Mouse (Mus musculus) midbrain, embryonic 14.5 days (tissue): ENCODE measurements around the gene Mapkbp1. TPM values are rescaled to one million over a fixed set of nuclear protein-coding genes. Genes with fewer than 3 reads are reported as not detected.
A peak's percentile ranks its signal among the peaks of the same experiment; 100 is the strongest.

Source experiments
- ATAC-seq: fragments of 200-750 bp; cut with Nextera tagmentation; 2 replicates; pipeline ENCODE4 v1.8.0; 2017; ENCODE audit warnings: moderate number of reproducible peaks, moderate library complexity; ENCODE audit not compliant: low FRiP score, low TSS enrichment
- DNase-seq: peaks from one replicate; pipeline ENCODE4 v3.0.0-alpha.2; 2015
- H3K27ac ChIP-seq: fragments of 300-500 bp; sonication (generic); replicated peaks from 2 replicates; pipeline ENCODE4 v1.5.1; 2014; ENCODE audit warnings: mild to moderate bottlenecking, low read depth, low read length, moderate library complexity
- H3K27me3 ChIP-seq: fragments of 300-500 bp; sonication (generic); 2 replicates; pipeline ENCODE4 v1.6.1; 2014; ENCODE audit warnings: low read length, control low read depth, mixed read lengths; ENCODE audit not compliant: control insufficient read depth, insufficient read depth
- H3K36me3 ChIP-seq: fragments of 300-500 bp; sonication (generic); 2 replicates; pipeline ENCODE4 v1.6.1; 2014; ENCODE audit warnings: low read length, control low read depth; ENCODE audit not compliant: control insufficient read depth, insufficient read depth
- H3K4me1 ChIP-seq: fragments of 300-500 bp; sonication (generic); 2 replicates; pipeline ENCODE4 v1.6.1; 2014; ENCODE audit warnings: mild to moderate bottlenecking, antibody characterized with exemption, low read length, control low read depth; ENCODE audit not compliant: control insufficient read depth, insufficient read depth
- H3K4me2 ChIP-seq: fragments of 300-500 bp; sonication (generic); 2 replicates; pipeline ENCODE4 v1.6.1; 2014; ENCODE audit warnings: mild to moderate bottlenecking, low read length, moderate library complexity
- H3K4me3 ChIP-seq: fragments of 300-500 bp; sonication (generic); replicated peaks from 2 replicates; pipeline ENCODE4 v1.5.1; 2014; ENCODE audit warnings: low read depth, low read length
- H3K9ac ChIP-seq: fragments of 300-500 bp; sonication (generic); replicated peaks from 2 replicates; pipeline ENCODE4 v1.6.1; 2014; ENCODE audit warnings: mild to moderate bottlenecking, low read length, moderate library complexity
- H3K9me3 ChIP-seq: fragments of 300-500 bp; sonication (generic); 2 replicates; pipeline ENCODE4 v1.6.1; 2016; ENCODE audit warnings: low read length, control low read depth, mixed read lengths; ENCODE audit not compliant: control insufficient read depth
- WGBS: fragments of 180-500 bp; shearing (Covaris S2); extraction: QIAGEN DNeasy Blood & Tissue Kit; methylation state at CpG from one replicate; pipeline ENCODE4 v1.1.7; 2014; 5-methylcytosine and 5-hydroxymethylcytosine counted together
- polyA plus RNA-seq: library from polyadenylated mRNA; unstranded; fragments of >200 nt; fragmentation: Nextera tagmentation; extraction: Ambion mirVana; gene quantifications from 2 replicates; pipeline ENCODE4 v1.2.1, GENCODE M21; 2014

The Mapkbp1 gene
- polyA plus RNA-seq, 1 experiment from 2014 or later: 8.1 TPM

GRCm38 (mm10) chr2:120013831-120014486, 41.5 kb downstream of the Mapkbp1 start:
- Histone ChIP-seq H3K4me1 (no peaks in the 10 kb centered on the region), H3K4me3 (no peak overlapping the region), H3K9ac (no peak overlapping the region), H3K27me3 (no peaks in the 10 kb centered on the region), H3K9me3 (no peaks in the 10 kb centered on the region), H3K4me2 (no peak overlapping the region), H3K27ac (no peak overlapping the region), H3K36me3 (peaks cover 49% of the 10 kb centered on the region)
- DNase-seq: no peak
- 97% methylated on average over 2 of the region's 2 CpGs for WGBS
- ATAC-seq: no peak

DNA sequence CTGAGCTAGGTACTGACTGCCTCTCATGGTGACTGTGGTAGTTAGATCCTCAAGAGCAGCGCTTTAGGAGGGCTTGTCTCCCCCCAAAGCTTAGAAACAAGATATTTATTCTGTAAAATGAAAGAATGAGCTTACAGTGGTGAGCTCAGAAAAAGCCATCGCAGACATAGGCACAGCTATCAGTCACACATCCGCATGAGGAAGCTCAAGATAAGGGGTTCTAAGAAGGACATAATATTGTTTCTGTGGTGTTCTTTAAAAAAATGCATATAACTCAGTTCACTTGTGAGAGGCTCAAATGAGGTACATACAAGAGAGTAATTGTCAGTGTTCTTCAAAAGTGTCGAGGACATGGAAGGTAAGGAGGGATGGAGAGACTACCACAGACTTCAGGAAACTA, 43.4 kb downstream of the Mapkbp1 start:
- ATAC-seq (no peak), DNase-seq (no peak)
- WGBS: 96% methylated on average over 4 of the region's 4 CpGs
- no peak overlapping the region for H3K27ac ChIP-seq
- H3K4me2 ChIP-seq: no peak overlapping the region
- H3K9me3 ChIP-seq: no peaks in the 10 kb centered on the region
- no peak overlapping the region for H3K9ac ChIP-seq
- H3K27me3 ChIP-seq: no peaks in the 10 kb centered on the region
- no peak overlapping the region for H3K4me3 ChIP-seq
- H3K36me3 ChIP-seq: peaks cover 68% of the 10 kb centered on the region
- no peaks in the 10 kb centered on the region for H3K4me1 ChIP-seq

- Histone ChIP-seq H3K27me3 (no peaks in the 10 kb centered on the region), H3K36me3 (peaks cover 83% of the 10 kb centered on the region), H3K4me2 (no peak overlapping the region), H3K9me3 (no peaks in the 10 kb centered on the region), H3K4me1 (no peaks in the 10 kb centered on the region), H3K9ac (no peak overlapping the region), H3K27ac (no peak overlapping the region), H3K4me3 (no peak overlapping the region)
- 92% methylated on average over 12 of the region's 12 CpGs for WGBS
- DNase-seq (no peak), ATAC-seq (no peak)
Measured at GRCm38 (mm10) chr2:120017599-120017998, 45.1 kb downstream of the Mapkbp1 start.

GRCm38 (mm10) chr2:120024337-120024736, 51.8 kb downstream of the Mapkbp1 start:
- Histone ChIP-seq H3K4me1 (peaks cover 15% of the 10 kb centered on the region), H3K36me3 (peaks cover 65% of the 10 kb centered on the region), H3K27me3 (no peaks in the 10 kb centered on the region), H3K4me2 (no peak overlapping the region), H3K4me3 (no peak overlapping the region), H3K9me3 (no peaks in the 10 kb centered on the region), H3K9ac (no peak overlapping the region), H3K27ac (0 out of 2 replicates have a peak overlapping the region, but pooled peaks have one; percentile 32)
- no peak for DNase-seq
- no peak for ATAC-seq
- WGBS: 93% methylated on average over 5 of the region's 5 CpGs

GRCm38 (mm10) chr2:120026984-120027949, 54.8 kb downstream of the Mapkbp1 start, which contains the start of the genes Jmjd7 and Gm28042:
Gene Jmjd7 (plus strand): TSS chr2:120027483.
Gene Gm28042 (plus strand): TSS chr2:120027493.
- peak within 1 kb of the TSS; percentile 65 for H3K4me3 ChIP-seq
- ATAC-seq (peak; percentile 86), DNase-seq (peak; percentile 94)
- peak within 1 kb of the TSS; percentile 64 for H3K4me2 ChIP-seq
- peaks cover 60% of the 10 kb centered on the region for H3K36me3 ChIP-seq
- no peaks in the 10 kb centered on the region for H3K27me3 ChIP-seq
- 5% methylated on average over 50 of the region's 50 CpGs for WGBS
- H3K27ac ChIP-seq: peak within 1 kb of the TSS; percentile 88
- no peaks in the 10 kb centered on the region for H3K9me3 ChIP-seq
- H3K9ac ChIP-seq: peak within 1 kb of the TSS; percentile 77
- peaks cover 15% of the 10 kb centered on the region for H3K4me1 ChIP-seq

- H3K9me3 ChIP-seq: no peaks in the 10 kb centered on the region
- peak overlapping the region; percentile 65 for H3K4me3 ChIP-seq
- WGBS: 45% methylated on average over 3 of the region's 3 CpGs
- H3K27ac ChIP-seq: peak overlapping the region; percentile 88
- peaks cover 15% of the 10 kb centered on the region for H3K4me1 ChIP-seq
- no peaks in the 10 kb centered on the region for H3K27me3 ChIP-seq
- H3K36me3 ChIP-seq: peaks cover 60% of the 10 kb centered on the region
- DNase-seq: peak; percentile 42
- H3K9ac ChIP-seq: peak overlapping the region; percentile 77
- peak overlapping the region; percentile 64 for H3K4me2 ChIP-seq
- peak; percentile 24; the same call in 1 of the 2 replicates for ATAC-seq
Measured at GRCm38 (mm10) chr2:120027950-120028331, 55.4 kb downstream of the Mapkbp1 start.

- no peaks in the 10 kb centered on the region for H3K27me3 ChIP-seq
- H3K4me2 ChIP-seq: no peak overlapping the region
- H3K27ac ChIP-seq: no peak overlapping the region
- no peak overlapping the region for H3K9ac ChIP-seq
- H3K4me1 ChIP-seq: peaks cover 15% of the 10 kb centered on the region
- ATAC-seq (no peak), DNase-seq (no peak)
- peaks cover 59% of the 10 kb centered on the region for H3K36me3 ChIP-seq
- H3K4me3 ChIP-seq: no peak overlapping the region
- WGBS: 96% methylated on average over 8 of the region's 8 CpGs
- no peaks in the 10 kb centered on the region for H3K9me3 ChIP-seq
Measured at GRCm38 (mm10) chr2:120030380-120030779, 57.9 kb downstream of the Mapkbp1 start.

DNA sequence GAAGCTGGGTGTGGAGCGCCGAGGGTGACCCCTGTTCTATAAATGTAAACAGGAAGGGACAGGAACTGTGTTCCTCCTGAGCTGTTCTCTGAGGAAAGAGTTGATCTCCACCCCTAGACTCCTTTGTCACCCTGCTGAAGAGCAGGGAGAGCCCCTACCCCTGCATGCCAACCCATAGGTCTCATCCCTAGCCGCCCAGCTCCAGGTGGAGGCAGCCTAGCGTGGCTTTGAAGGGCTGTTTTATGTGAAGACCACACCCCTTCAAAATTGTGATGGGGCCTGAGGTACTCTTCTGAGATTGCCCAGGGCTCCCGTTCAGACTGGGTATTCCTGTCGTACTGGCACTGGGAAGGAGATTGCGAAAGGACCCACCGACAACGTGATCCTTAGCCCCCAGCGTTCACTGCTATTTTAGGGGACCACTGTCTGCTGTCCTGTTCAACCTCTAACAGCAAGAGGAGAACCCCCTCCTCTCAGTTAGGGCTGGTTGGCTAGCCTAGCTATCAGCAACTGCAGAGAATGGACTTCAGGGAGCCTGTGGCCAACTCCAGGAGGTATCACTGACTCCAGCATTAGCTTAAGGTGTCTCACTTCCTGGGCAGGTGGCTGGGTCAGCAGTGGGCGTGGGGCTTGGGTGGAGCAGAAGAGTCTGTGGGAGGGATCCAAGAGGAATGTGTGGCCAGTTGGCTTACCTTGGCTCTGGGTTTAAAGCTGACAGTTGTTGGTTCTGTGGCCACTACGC, 60.4 kb downstream of the Mapkbp1 start, which contains the start of gene Pla2g4b:
TSS of gene Pla2g4b (plus strand) at position 692 of the 742 bp plus-strand sequence.
- DNase-seq (no peak), ATAC-seq (no peak)
- Histone ChIP-seq H3K4me1 (peaks cover 8% of the 10 kb centered on the region), H3K27me3 (no peaks in the 10 kb centered on the region), H3K4me3 (no peak within 1 kb of the TSS), H3K9ac (no peak within 1 kb of the TSS), H3K4me2 (no peak within 1 kb of the TSS), H3K9me3 (no peaks in the 10 kb centered on the region), H3K27ac (no peak within 1 kb of the TSS), H3K36me3 (peaks cover 78% of the 10 kb centered on the region)
- 93% methylated on average over 12 of the region's 12 CpGs for WGBS
